Mouse (Mus musculus): ENCODE results near the gene Apex1.
"Not testable (repeated sequence)": the region's sequence is repeated elsewhere in the genome, so short reads cannot be mapped to it uniquely, and the experiment has no call there.

Apex1 gene

DNA sequence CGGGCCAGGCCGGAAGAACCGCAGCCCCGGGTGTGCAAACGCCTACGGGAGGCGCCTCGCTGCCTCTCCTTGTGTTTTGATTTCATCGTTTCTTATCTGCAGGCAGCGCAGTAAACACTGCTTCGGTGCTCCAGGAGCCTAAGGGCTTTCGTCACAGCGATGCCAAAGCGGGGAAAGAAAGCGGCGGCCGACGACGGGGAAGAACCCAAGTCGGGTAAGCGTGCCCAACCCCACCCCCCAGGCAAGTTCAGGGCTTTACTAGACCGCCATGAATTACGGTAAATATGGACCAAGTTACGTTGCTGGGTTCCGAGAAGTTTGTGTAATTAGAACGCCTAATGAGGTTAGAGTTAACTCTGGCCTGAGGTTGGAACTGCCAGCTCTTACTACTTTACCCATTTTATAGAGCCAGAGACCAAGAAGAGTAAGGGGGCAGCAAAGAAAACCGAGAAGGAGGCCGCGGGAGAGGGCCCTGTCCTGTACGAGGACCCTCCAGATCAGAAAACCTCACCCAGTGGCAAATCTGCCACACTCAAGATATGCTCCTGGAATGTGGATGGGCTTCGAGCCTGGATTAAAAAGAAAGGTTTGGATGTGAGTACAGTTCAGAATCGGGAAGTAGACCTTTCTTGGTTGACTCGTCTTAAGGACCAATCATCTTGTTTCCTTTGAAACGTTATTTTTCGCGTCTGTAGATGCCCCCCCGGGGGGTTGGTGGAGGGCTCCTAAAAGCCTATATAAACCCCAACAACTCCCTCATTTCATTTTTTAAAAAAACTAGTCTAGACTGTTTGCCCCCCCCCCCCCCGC, 548 bp downstream of the Apex1 start:
- no peak for DNase-seq (ENCODE audit: low read depth, low spot score)

DNA sequence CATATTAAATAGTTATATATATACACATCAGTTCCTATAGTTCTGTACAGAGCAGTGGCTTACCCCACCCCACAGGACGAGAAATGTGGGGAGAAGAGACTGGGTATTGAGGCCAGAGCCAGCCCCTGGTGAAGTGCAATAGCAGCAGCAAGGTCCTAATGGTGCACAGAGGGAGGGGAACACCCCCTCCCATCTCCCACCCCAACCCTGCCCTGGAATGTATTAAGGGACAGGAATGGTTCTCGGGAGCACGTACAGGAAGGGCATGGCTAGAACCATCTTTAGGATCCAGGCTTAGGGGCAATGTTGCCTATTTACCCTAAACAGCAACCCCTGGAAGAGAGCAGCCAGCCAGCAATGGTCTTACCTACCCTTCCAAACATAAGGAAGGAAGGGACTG, 2.6 kb downstream of the Apex1 start:
- DNase-seq (ENCODE audit: low read depth, low spot score): no peak

DNA sequence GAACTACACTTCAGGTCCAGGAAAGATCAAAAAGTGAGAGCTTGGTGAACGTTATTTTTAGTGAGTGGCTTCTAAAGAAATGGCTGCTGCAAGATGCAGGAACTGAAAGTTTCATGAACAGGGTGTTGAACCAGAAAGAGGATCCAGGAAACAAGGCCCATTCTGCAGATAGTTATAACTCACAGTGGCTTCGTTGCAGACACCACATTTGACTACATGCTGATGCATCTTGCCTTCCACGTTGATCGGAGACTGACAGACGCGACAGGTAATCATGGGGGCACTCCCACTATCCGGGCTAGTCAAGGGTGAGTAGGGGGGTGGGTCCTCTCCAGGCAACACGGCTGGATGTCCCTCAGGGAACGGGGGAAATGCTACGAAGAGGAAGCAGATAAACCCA, 5.2 kb downstream of the Apex1 start:
- DNase-seq (ENCODE audit: low read depth, low spot score): no peak

DNA sequence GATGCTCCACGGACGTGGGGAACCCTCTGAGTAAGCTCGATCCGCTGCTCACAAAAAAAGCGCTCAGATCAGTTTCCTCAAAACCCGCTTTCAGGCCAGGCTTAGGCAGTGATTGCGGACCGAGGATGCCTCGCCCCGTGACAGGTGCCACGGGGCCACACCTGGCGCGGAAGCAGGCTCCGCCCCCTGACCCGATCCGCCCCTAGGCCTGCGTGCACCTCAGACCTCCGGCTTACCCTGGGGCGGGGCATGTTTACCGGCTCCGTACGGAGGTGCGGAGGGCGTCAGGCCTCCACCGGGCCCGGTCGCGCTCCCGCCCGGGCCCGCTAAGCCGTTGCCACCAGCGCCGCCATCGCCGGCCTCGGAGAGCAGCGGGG, 5.6 kb downstream of the Apex1 start:
- DNase-seq (ENCODE audit: low read depth, low spot score): no peak

DNA sequence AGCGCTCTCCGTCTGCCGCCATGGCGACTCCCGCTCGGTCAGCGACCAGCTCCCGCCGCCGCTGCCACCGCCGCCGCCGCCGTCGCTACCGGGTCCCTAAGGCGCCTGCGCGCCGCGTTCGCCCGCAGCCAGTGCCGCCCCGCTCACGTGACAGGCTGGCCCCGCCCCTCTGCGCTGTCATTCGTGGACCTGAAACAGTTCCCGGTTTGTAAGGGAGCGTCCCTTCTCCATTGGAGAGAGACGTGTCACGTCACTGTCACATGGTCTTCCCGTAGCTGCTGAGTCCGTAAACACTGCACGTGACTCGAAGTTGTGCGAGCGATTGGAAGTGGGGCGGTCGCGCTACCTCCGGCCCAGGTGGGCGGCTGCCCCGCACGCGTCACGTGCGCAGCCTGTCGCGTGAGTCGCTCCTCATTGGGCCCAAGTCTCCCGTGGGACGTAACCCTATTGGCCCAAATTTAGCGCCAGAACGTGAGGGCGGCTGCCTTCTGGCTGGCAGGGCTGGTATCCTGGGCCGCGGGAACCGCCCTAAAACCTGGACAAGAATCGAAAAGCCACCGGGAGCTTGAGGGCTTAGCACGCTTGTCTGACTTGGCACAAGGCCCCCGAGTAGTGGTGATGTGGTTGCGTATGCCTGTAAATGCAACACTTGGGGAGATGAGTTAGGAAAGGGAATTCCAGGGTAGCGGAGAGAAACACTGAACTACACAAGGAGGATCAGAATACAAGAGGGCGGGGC, 6.2 kb downstream of the Apex1 start, which contains the start of the genes Pip4p1 and Pnp:
Pip4p1 (minus strand) TSS at position 103 of the 739 bp plus-strand sequence.
Pnp (plus strand) TSS at position 329 of the 739 bp plus-strand sequence.
- peak; percentile 100 for DNase-seq (ENCODE audit: low read depth, low spot score)

DNA sequence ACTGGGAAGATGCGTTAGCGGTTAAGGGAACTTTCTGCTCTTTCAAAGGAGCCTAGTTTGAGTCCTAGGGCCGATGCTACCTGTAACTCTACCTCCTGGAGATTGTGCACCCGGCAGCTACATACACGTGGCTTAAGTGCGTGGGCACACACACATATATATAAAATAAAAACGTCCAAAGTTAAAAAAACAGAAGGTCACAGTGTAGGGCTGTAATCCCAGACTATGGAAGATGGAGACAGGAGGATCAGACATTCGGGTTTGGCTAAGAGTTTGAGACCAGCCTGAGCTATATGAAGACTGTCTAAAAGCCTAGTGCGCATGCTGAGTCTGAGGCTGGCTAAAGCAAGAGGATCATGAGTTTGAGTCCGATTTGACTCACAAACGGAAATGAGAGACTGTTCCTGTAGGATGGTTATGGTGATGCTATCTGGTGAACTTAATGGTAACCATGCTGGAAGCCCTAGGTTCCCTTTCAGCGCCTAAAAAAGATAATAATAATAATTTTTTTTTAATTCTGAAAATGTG, 6.8 kb downstream of the Apex1 start:
- DNase-seq (ENCODE audit: low read depth, low spot score): no peak

DNA sequence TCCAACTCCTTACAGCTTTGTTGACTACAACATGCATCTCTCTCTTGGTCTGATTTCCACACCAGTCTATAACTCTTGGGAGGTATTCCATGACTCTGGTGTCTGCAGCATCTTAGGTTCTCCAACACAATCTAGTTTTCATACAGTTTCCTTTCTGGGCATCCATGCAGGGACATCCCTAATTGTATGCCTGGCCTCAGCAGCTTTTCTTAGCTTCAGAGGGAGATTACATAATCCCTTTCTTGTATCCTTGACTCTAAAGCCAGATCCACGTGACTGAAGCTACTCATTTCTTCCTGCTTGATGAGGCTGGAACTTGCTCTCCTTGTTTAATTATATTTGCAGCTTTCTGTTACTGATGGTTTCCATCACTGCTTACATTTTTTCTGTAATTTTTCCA, 11.9 kb downstream of the Apex1 start:
- no peak for DNase-seq (ENCODE audit: low read depth, low spot score)

DNA sequence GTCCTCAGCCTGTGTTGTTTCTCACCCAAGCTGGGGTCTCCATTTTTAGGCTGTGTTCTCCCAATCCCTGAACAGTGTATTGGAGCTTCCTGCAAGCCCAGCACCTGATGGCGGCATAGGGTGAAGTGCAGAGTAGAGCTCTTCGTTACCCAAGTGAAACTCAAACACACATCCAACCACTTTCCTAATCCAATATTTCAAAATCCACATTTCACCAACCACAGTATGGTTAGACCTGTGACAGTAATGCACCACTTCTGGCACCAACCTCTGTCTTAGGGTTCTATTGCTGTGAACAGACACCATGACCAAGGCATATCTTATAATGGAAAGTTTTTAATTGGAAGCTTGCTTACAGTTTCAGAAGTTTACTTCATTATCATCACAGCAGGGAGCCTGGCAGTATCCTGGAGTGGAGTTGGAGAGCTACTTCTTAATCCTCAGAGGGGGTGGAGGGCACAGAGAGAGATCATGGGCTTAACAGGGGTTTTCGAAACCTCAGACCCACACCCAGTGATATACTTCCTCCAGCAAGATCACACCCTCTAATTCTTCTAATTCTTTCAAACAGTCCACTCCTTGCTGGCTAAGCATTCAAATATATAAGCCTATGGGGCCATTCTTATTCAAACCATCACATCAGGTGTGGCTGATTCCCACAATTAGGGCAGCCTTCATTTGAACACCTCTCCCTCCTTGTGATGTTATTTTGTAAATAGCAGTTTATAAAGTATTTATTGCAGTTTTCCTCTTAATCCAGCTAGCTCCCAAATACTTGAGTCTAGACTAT, 13.5 kb downstream of the Apex1 start:
- no peak for DNase-seq (ENCODE audit: low read depth, low spot score)

DNA sequence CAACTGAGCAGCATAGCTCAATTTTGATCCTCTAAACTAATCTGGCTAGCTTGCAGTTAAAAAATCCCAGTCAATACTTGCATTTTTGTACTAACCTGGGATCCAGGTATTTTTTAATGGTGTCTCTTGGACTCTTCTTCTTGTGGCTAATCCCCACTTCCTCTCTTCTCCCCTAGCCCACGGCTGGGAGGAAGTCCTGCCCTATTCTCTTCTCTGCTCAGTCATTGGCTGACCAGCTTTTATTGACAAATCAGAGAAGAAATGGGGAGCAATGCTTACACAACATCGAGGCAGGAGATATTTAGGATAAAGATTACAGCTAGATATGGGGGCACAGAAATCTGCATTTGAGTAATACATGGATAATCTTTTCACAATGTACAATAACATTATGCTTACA, 14.2 kb downstream of the Apex1 start:
- no peak for DNase-seq (ENCODE audit: low read depth, low spot score)

DNA sequence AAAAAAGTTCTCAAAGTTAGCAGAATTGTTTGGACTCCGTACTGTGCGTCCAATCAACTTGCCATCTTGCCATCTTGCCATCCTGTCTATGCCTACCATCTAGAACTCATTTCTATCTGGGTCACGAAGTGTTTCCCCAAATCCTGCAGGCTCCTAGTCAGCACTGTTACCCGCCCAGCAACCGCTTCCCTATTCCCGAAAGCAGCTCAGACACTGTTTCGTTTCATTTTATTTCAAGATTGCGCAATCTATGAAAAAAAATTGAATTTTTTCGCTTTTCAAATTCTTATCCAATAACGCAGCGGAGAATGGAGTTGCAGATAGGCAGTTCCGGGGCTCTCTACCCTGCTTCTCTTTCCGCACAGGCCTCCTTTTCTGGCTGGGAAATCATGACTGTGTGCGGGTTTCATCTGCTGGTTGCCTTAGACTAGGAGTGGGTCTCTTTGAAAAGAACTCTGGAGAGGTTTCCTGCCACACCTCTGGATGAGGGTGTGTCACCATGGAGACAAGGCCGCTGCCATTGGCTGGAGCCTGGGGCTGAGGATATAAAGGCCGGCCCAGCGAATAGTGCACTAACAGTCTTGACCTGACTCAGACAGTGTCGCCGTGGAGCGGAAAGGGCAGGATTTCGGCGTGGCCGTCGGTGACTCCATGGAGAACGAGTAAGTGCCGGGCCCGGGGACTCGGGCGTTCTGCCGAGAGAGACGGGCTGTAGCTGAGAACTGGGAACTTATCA, 19.3 kb downstream of the Apex1 start, which contains the start of gene Gm49342:
Gm49342 (plus strand) TSS at position 586 of the 736 bp plus-strand sequence.
- DNase-seq (ENCODE audit: low read depth, low spot score): no peak

DNA sequence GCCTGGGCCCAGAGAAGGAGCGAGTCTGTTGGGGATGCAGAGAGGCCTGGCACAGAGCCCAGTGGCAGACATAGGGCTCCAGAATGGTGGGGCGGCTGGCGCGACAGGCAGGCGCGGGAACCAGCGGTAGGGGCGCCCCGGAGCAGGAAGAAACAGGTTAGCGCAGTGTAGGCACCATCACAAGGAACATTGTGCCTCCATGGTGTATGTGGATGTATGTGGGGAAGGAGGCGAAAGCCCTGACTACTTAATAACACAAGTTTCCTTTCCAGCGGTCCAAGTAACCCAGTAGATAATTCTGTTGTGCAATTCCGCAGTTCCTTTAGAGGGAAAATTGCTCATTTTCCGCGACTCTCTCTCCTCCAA, 19.9 kb downstream of the Apex1 start:
- DNase-seq (ENCODE audit: low read depth, low spot score): not testable (repeated sequence)

DNA sequence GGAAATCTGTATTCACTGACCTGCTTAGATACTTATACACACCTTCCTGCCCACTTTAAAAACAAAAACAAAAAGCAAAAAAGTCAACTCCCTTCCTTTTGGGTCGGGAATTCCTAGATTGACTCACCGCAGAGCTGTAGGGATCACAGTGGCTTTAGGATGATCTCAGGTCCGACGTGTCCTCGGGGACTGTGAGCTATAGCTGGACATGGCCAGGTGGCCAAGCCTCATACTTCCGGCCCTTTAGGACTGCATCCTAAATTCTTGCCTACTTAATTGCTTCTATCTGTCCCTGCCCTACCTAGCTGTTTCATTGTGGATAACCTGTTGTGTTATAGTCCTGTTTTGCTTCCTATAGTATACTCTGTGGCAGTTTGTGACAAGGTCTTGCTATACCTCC, 20.3 kb downstream of the Apex1 start:
- DNase-seq (ENCODE audit: low read depth, low spot score): not testable (repeated sequence)

DNA sequence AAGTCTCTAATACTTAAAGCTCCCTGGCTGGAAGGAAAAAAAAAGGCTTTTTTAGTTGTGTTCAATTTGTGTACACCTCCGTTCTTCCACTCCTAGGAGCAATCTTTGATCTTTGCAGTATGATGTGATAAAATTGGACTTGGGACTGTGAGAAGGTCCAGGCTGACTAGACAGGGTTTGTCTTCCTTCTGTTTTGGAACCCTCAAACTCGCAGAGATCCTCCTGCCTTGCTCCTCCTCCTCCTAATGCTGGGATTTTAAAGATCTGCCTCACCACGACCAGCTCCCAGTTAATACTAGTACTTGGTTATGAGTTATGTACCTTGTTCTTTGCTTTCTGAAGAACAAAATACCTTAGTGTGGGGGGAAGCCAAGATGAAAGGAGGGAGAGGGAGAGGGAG, 20.8 kb downstream of the Apex1 start:
- DNase-seq (ENCODE audit: low read depth, low spot score): not testable (repeated sequence)

DNA sequence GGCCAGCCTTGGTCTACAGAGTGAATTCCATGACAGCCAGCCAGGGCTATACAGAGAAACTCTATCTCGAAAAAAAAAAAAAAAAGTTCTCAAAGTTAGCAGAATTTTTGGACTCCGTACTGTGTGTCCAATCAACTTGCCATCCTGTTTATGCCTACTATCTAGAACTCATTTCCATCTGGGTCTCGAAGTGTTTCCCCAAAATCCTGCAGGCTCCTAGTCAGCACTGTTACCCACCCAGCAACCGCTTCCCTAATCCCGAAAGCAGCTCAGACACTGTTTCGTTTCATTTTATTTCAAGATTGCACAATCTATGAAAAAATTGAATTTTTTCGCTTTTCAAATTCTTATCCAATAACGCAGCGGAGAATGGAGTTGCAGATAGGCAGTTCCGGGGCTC, 30.7 kb downstream of the Apex1 start:
- DNase-seq (ENCODE audit: low read depth, low spot score): no peak

DNA sequence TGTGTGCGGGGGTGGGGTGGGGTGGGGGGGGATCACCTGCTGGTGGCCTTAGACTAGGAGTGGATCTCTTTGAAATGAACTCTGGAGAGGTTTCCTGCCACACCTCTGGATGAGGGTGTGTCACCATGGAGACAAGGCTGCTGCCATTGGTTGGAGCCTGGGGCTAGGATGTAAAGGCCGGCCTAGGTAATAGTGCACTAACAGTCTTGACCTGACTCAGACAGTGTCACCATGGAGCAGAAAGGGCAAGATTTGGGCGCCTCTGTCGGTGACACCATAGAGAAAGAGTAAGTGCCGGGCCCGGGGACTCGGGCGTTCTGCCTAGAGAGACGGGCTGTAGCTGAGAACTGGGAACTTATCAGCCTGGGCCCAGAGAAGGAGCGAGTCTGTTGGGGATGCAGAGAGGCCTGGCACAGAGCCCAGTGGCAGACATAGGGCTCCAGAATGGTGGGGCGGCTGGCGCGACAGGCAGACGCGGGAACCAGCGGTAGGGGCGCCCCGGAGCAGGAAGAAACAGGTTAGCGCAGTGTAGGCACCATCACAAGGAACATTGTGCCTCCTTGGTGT, 31.3 kb downstream of the Apex1 start, which contains the start of gene Pnp2:
Pnp2 (plus strand) TSS at position 51 of the 567 bp plus-strand sequence.
- DNase-seq (ENCODE audit: low read depth, low spot score): not testable (repeated sequence)

DNA sequence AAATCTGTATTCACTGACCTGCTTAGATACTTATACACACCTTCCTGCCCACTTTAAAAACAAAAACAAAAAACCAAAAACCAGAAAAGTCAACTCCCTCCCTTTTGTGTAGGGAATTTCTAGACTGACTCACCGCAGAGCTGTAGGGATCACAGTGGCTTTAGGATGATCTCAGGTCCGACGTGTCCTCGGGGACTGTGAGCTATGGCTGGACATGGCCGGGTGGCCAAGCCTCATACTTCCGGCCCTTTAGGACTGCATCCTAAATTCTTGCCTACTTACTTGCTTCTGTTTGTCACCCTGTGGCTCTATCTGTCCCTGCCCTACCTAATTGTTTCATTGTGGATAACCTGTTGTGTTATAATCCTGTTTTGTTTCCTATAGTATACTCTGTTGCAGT, 32.0 kb downstream of the Apex1 start:
- not testable (repeated sequence) for DNase-seq (ENCODE audit: low read depth, low spot score)

DNA sequence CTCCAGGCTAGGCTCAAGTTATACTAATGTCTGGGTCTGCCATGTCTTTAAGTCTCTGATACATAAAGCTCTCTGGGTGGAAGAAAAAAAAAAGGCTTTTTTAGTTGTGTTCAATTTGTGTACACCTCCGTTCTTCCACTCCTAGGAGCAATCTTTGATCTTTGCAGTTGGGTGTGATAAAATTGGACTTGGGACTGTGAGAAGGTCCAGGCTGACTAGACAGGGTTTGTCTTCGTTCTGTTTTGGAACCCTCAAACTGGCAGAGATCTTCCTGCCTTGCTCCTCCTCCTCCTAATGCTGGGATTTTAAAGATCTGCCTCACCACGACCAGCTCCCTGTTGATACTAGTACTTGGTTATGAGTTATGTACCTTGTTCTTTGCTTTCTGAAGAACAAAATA, 32.4 kb downstream of the Apex1 start:
- DNase-seq (ENCODE audit: low read depth, low spot score): not testable (repeated sequence)

DNA sequence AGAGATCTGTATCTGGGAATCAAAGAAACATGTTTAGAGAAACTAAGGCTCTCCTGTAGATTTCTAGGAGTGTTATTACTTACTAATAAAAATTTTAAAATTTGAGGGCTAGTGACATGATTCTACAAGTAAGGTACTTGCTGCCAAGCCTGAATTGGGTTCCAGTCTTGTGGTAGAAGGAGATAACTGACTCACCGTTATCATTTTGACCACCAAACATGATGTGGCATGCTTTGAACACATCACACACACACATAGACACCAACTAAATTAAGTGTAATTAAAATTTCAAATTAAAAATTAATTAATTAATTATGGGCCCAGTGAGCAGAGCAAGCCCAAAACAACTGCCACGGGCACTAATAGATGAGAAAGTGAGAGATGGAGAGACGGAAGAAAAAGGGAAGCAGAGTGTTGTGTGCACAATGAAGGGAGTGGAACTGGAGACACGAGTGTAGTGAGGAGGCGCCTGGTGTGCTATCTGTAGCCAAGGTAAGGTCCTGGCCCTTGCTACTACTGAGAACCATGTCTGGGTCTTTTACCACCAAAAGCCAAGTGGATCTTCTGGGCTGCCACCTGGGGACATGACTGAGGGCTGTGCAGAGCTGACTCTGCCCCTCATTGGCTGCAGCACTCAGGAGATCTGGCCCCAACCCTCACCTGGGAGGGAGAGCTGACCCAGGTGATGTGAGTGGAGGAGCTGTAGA, 33.7 kb downstream of the Apex1 start:
- DNase-seq (ENCODE audit: low read depth, low spot score): not testable (repeated sequence)

DNA sequence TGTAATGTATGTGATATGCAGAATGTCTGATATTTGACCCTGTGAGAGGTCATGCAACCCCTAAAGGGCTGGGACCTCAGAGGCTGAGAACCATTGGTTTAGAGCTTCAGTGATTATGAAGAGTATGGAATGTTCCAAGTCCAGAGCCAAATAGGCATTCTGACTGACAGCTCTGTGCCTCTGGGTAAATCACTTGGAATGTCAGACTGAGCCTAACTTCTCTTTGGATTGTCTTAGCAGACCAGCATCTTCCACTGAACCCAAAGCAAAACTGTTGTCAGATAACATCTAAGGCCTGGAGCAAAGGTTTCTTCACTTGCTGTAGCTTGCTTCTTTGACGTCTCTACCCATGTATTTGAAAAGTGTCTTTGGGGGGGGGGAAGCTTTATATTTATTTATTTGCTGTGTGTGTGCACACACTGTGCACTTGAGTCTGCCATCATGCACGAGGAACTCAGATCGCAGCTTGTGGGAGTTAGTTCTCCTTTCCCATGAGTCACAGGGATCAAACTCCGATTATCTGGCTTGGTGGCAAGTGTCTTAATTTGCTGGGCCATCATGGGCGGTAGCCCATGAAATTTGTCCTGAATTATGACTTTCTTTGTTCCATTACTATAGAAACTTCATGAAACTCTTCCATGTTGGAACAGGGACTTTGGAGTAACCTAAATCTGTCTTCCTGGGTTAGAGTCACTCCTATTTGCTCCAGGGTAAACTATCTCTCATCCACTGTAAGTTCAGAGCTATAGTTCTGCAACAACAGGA, 43.6 kb downstream of the Apex1 start:
- no peak for DNase-seq (ENCODE audit: low read depth, low spot score)
